Mouse (Mus musculus) frontal cortex, adult (tissue): ENCODE measurements around the gene Vps9d1.
"Not testable (repeated sequence)": the region's sequence is repeated elsewhere in the genome, so short reads cannot be mapped to it uniquely, and the experiment has no call there.

Source experiments
- ATAC-seq: cut with Nextera tagmentation; 2 replicates; pipeline ENCODE4 v1.9.2; 2017; ENCODE audit warnings: mild to moderate bottlenecking, moderate library complexity, mixed read lengths; ENCODE audit not compliant: low TSS enrichment

Gene Vps9d1

GRCm38 (mm10) chr8:123253451-123254098, 573 bp downstream of the Vps9d1 start:
- 0 out of 2 replicates have a peak, but pooled peaks have one; percentile 12 for ATAC-seq

DNA sequence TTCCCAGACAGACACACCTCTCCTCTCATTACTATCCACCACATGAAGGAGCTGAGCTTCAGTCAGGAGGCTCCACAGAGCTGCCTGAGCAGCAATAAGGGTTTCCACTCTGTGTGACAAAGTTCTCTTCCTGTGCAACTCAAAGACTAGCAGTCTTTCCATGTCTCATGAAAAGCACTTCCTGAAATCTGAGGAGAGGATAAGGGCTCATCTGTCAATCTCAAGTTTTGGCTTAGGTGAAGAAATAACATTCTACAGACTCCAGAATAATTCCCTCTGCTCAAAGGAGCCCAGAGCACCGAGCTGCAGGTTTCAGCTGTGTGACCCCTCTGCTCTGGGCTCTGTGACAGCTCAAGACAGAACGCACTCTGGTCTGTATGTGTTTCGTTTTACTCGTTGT, 1.2 kb downstream of the Vps9d1 start:
- ATAC-seq: no peak

- ATAC-seq: no peak
Measured at GRCm38 (mm10) chr8:123250940-123251339, 3.2 kb downstream of the Vps9d1 start.

DNA sequence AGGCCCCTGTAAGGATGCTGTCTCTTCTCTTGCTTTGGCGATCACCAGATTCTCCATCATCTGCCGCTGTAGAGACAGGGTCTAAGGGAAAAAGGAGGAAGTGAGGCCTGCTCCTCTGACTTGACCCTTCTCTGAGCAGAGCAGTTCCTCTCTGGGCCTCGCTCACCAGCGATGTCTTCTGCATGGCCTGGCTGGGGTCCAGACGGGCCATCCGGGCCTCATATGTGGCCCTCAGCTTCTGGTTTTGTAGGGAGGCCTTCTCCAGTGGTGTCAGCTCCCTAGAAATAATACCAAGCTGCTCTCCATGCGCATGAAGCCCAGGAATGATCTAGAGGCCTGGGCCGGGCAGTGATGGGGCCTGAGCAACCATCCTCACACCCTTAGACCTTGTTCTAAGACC, 5.6 kb downstream of the Vps9d1 start:
- no peak for ATAC-seq

GRCm38 (mm10) chr8:123247748-123248147, 6.4 kb downstream of the Vps9d1 start:
- no peak for ATAC-seq

DNA sequence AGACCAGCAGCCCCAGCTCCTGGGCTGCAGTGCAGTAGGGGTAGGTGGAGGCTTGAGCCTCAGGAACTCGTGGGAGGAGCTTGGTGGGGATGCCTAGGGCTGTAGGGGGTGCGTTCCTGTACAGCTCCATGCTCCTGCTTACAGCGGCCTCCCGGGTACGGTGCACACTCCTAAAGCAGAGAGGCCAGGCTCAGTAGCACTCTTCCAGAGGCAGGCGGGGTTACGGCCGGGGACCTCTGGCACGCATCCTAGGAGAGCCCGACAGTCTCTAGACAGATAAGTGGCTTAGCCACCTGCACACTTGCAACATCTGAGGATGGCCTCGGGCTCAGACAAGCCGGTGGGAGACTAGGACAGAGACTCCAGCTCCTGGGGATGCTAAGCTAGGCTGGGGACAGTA, 8.6 kb downstream of the Vps9d1 start:
- no peak for ATAC-seq

DNA sequence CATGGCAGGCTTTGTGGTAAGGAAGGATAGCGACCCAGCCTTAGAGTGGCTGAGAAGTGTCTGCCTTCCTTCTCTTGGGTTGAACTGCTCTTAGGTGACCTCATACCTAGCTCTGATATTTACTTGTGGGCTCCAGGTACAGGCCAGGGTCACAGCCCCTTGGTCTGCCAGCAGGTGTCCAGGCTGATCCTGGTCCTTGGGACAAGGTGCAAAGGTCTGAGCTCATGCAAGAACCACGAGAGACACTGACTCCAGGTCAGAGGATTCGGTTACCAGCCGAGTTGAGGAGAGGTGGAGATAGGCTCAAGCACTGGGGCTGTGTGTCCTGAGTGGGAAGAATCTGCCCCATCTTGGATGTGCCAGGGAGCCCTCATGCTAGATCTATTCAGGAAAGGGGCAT, 9.8 kb downstream of the Vps9d1 start:
- no peak for ATAC-seq

DNA sequence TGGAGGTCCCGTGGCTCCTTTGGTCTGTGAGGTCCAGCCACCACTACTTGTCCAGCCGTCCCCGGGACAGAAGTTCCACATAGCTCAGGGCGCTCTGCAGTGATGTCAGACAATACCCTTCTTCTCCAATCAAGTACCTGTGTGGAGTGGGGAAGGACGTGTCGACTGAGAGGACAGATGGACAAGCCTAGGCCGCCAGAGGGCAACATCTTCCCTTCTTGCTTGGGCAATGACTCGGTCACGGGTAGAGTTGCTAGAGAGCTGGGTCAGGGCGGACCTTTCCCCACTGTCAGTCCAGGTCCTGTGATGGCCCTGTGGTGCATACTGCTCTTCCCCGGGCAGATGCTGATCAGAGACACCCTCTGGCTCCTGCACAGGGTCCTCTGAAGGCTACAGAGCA, 11.1 kb downstream of the Vps9d1 start:
- ATAC-seq: no peak

DNA sequence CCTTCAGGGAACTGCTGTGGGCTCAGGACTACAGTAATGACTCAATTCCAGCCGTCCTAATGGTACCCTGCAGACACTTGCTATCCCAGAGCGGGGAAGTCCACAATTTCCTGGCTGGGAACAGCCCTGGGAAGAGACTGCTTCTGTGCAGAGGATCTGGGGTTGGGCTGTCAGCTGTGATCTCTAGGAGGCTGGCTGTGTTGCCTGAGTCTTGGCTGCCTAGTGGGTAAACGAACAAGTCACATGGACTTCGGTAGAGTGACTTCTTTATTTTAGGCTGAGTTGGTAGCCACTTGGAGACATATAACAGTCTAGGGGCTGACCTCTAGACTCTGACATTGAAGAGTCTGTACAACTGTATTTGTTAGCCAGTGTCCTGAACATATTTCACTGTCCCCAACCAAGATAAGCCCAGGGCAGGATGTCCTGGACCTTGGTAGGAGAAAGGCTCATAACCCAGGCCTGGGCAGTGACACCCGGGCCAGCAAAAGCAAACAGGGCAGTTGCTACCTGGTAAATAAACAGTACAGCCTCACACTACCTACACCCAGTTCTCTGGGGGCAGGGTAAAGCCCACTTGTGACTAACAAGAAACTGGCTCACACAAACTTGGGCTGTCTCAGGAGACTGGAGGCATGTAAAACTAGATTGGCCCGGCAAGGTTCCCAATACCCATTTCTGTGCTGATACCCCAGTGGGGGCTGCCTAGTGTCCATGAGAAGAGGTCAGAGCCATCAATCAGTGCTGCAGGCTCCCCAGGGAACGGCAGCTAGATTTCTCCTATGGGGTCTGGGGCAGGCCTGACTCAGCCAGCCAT, 11.8 kb downstream of the Vps9d1 start:
- no peak for ATAC-seq

GRCm38 (mm10) chr8:123239398-123239797, 14.8 kb downstream of the Vps9d1 start:
- no peak for ATAC-seq

GRCm38 (mm10) chr8:123235520-123236497, 18.3 kb downstream of the Vps9d1 start, which contains the start of gene Spata2l:
Gene Spata2l, minus strand, starts transcription at chr8:123236233.
- ATAC-seq: peak; percentile 28

GRCm38 (mm10) chr8:123234918-123235519, 19.1 kb downstream of the Vps9d1 start:
- ATAC-seq: peak; percentile 55

DNA sequence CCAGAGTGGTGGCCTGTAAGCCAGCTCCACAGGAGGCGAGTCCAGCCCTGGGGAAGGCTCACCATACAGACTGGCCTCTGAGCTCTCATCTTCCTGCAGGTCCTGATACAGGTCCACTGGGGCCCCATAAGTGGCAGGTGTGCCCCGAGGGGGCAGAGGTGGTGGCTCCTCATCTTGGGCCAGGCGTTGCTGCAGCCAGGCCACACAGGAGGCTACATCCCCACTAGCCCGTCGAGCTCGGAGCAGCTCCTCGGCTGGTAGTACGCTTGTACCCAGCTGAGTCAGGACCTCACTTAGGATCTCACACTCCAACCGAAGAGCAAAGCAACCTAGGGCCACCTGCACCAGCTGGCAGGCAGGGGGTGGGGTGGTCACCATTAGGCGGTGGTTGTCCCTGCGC, 20.4 kb downstream of the Vps9d1 start:
- ATAC-seq: no peak

DNA sequence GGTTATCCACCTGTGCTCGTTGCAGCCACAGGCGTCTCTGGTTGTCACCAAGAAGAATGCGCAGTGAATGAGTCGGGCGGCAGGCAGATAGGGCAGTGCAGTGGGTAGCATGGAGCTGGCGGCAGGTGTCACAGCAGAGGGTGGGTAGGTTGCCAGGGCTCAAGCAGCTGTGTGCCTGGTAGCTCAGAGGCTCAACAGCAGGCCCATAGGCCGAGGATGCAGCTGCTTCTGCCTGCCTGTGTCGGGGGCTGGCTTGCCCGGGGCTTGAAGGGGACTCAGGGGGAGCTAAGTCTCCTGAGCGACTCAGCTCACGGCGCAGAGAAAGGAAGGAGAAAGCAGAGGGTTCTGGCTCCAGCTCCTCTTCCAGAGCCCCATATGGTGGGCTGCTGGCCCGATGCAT, 20.8 kb downstream of the Vps9d1 start:
- no peak for ATAC-seq

GRCm38 (mm10) chr8:123232553-123232952, 21.6 kb downstream of the Vps9d1 start:
- no peak; the same call in 1 of the 2 replicates for ATAC-seq

DNA sequence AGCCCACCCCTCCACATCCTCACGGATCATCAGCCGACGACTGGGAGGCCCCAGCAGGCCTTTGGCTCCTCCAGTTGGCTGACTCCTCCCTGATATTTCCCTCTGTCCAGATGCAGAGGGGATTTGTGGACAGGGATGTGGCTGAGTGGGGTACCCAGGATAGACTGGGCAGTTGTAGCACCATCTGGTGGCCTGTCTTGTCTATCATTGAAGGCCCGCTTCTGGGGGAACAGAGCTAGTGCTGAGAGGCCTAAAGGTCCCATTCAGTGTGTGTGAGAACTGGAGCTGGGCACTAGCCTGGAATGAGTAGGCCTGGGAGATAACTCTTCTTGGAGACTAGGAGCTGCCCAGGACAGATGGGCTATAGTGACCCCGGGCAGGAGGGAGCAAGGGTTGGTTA, 22.4 kb downstream of the Vps9d1 start:
- ATAC-seq: no peak

- ATAC-seq: not testable (repeated sequence)
Measured at GRCm38 (mm10) chr8:123230326-123230725, 23.8 kb downstream of the Vps9d1 start.

DNA sequence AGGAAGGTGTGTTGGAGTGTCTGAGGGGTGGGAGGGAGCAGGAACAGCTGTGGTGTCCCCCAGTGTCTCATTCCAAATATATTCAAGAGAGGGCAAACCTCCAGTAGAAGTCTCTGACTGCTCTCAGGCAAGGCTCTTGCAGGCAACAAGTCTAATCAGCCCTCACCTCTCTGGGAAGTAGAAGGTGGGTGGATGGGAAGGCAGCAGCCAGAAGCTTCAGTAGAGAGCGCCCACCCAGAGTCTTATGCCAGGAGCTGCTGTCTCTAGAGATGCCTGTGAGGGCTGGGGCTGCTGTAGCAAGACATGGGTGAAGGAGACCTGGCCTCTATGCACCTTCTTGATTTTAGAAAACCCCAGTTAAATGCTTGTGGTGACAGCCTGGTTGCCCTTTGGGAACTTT, 25.7 kb downstream of the Vps9d1 start:
- peak; percentile 48; the same call in 1 of the 2 replicates for ATAC-seq

DNA sequence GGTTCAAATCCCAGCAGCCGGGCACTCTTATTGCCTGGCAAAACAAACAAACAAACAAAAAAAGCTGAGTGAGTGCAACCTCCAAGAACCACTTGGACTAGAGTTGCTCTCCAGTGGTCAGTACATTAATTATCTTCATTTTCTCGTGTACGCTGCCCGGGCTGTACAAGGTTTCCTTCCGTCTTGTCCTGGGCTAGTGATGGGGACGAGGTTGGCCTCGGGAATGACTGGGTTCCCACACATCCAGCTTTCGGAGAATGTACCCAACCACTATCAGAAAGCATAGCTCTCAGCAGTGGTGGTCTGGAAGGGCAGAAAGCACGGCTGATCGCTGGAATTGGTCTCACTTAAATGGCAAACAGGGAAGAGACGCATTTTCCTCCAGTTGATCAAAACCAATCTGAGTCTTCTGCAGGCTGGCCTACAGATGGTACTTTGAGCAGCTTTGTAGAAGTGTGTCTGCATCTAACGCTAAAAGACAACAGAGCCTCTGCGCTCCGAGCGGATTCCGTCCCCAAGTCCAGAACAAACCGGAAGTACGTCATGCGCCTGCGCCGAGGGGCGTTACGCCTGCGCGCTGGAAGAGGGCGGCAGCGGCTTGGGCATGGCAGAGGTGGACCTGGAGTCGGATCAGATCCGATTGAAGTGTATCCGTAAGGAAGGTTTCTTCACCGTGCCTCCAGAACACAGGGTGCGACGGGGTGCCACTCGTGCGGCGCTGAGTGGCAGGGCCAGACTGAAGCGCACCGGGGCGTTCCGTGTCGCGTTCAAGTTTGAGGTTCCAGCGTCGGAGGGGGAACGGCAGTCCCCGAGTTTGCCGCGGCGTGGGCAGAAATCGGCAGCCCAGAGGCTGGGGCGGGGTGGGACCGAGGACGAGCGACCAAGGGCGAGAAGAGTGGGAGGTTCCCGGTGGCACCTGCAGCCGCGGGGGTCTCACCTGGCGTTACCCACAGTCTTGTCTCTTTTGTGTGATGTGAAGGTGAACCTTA, 29.6 kb downstream of the Vps9d1 start, which contains the start of gene Cdk10:
Gene Cdk10 (plus strand): TSS at position 565 of the 989 bp plus-strand sequence.
- peak; percentile 85 for ATAC-seq

DNA sequence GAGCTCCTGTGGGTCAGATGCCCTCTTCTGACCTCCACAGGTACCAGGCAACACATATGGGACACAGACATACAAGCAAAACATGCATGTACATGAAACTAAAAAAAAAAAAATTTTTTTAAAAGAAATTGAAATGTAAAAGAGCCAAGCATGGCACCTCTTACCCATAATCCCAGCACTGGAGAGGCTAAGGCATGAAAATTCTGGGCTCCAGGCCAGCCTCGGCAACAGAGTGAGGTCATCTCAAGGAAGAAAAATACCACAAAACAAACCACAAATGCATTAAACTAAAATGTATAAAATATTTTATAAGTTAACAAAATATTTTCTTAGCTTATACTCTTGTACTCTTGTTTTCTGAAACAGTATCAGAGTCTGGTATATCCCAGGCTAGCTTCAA, 33.2 kb downstream of the Vps9d1 start:
- ATAC-seq: no peak
